Mouse (Mus musculus) midbrain, embryonic 10.5 days (tissue): ENCODE measurements at regions not wholly inside any gene's neighbourhood (a gene's known extent, or its start where the extent isn't known, plus 50 kb on each side); places are given as distances from the start of the nearest gene placed in this dataset.

Source experiments
- DNase-seq: peaks from one replicate; pipeline ENCODE4 v3.0.0-alpha.2; 2017; ENCODE audit warnings: low spot score
- H3K27ac ChIP-seq: fragments of 300-500 bp; sonication (generic); replicated peaks from 2 replicates; pipeline ENCODE4 v1.5.1; 2016; ENCODE audit warnings: mild to moderate bottlenecking
- H3K27me3 ChIP-seq: fragments of 300-500 bp; sonication (generic); 2 replicates; pipeline ENCODE4 v1.6.1; 2016; ENCODE audit warnings: low read depth, mild to moderate bottlenecking; ENCODE audit not compliant: poor library complexity, severe bottlenecking
- H3K36me3 ChIP-seq: fragments of 300-500 bp; sonication (generic); 2 replicates; pipeline ENCODE4 v1.6.1; 2016; ENCODE audit warnings: mild to moderate bottlenecking, moderate library complexity
- H3K4me1 ChIP-seq: fragments of 300-500 bp; sonication (generic); 2 replicates; pipeline ENCODE4 v1.6.1; 2016
- H3K4me3 ChIP-seq: fragments of 300-500 bp; sonication (generic); 2 replicates; pipeline ENCODE4 v1.5.1; 2016; ENCODE audit warnings: mild to moderate bottlenecking, moderate library complexity
- H3K9me3 ChIP-seq: fragments of 300-500 bp; sonication (generic); replicated peaks from 2 replicates; pipeline ENCODE4 v1.6.1; 2016; ENCODE audit warnings: mild to moderate bottlenecking
- WGBS: fragments of 180-500 bp; shearing (Covaris S2); methylation state at CpG from one replicate; pipeline ENCODE4 v1.1.7; 2016; 5-methylcytosine and 5-hydroxymethylcytosine counted together

GRCm38 (mm10) chr3:34825036-34825435 is 174.8 kb downstream of the Sox2 start:
- H3K27ac ChIP-seq, result no peak overlapping the region
- no peak for DNase-seq
- H3K4me3 ChIP-seq, result no peak overlapping the region
- WGBS, result 87% methylated on average over 11 of the region's 11 CpGs
- no peaks in the 10 kb centered on the region for H3K27me3 ChIP-seq
- H3K9me3 ChIP-seq, result no peaks in the 10 kb centered on the region
- H3K4me1 ChIP-seq, result peaks cover 7% of the 10 kb centered on the region
- H3K36me3 ChIP-seq, result no peaks in the 10 kb centered on the region

DNA sequence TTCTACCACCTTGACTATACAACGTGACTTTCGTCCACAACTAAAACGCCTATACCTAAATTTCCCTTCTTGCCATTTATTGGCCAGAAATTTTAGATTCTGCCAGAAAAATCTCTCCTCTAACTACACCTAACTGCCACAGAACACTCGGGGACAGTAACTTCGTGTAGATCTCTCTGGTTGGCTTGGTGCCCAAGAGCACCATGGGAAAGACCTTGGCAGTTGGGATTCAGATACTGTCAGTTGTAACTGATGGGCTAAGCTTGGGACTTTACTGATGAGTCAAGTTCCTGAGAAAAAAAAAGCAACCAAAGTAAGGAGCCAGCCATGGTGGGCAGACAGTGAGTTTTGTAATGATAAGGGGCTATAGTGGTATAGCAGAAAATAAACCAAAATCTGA is 176.2 kb downstream of the Sox2 start:
- Histone ChIP-seq H3K27me3 (no peaks in the 10 kb centered on the region), H3K9me3 (no peaks in the 10 kb centered on the region), H3K4me3 (no peak overlapping the region), H3K4me1 (peaks cover 7% of the 10 kb centered on the region), H3K27ac (no peak overlapping the region), H3K36me3 (no peaks in the 10 kb centered on the region)
- 97% methylated on average over 5 of the region's 5 CpGs for WGBS
- no peak for DNase-seq

- DNase-seq, result no peak
- no peaks in the 10 kb centered on the region for H3K27me3 ChIP-seq
- H3K4me1 ChIP-seq, result peaks cover 7% of the 10 kb centered on the region
- WGBS, result 69% methylated on average over 9 of the region's 9 CpGs
- no peaks in the 10 kb centered on the region for H3K36me3 ChIP-seq
- no peak overlapping the region for H3K4me3 ChIP-seq
- no peak overlapping the region for H3K27ac ChIP-seq
- H3K9me3 ChIP-seq, result no peaks in the 10 kb centered on the region
Measured at GRCm38 (mm10) chr3:34828453-34829206, 178.4 kb downstream of the Sox2 start.

DNA sequence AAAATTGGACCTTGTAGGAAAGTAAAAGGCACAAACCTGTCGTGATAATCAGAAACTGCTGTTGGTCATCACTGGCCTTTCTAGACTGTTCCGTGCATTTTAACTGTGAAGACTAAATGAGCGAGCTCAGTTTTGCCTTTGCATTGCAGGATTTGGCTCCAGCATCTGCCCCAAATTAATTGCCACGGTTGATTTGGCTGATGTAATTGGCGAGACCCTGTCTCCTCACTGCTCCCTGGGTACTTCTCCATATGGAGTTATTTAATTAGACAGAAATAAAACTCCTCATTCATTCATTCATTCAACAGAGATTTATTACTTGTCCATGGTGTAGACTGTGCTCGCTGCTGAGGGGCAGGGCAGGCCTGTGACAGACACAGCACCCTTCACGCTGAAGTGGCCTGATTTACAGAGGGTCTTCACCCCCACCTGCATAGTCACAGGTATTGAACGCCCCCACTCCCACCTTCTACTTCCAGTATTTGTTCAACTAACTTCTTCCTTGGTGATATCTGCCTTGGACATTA is 186.6 kb downstream of the Sox2 start:
- no peak overlapping the region for H3K27ac ChIP-seq
- H3K9me3 ChIP-seq, result no peaks in the 10 kb centered on the region
- H3K27me3 ChIP-seq, result no peaks in the 10 kb centered on the region
- no peaks in the 10 kb centered on the region for H3K36me3 ChIP-seq
- no peak for DNase-seq
- WGBS, result 93% methylated on average over 8 of the region's 8 CpGs
- no peak overlapping the region for H3K4me3 ChIP-seq
- H3K4me1 ChIP-seq, result peaks cover 4% of the 10 kb centered on the region; the same call in 1 of the 2 replicates

DNA sequence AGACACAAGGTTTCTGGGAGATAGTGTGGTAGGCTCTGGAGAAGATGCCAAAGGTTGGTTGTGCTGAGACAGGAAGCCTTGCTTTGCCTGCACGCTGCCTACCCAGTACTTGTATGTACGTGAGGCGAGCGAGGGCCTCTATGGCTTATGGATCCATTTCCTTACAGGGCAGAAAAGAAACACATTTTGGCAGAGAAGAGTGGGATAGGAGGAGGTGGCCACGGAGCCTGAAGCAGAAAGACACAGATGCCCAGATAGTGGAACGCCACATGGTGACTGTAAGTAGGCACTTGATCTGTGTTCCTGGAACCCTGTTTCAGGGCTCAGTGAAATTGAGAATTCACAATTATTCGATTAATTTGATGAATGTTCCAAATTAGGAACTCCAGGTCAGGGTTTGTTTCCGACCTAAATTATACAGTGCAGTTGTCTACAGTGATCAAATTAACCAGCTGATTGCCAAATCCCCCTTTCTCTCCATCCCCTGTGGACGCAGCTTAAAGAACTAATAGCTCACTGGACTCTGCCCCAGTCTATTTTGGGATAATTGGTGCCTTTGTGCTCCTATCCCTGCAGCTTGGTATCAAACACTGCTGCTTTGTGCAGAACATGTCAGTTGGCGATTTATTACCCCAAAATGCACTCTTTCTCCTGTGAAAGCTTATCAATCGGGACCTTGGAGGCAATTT is 187.6 kb downstream of the Sox2 start:
- Histone ChIP-seq H3K27me3 (no peaks in the 10 kb centered on the region), H3K4me3 (no peak overlapping the region), H3K36me3 (no peaks in the 10 kb centered on the region), H3K9me3 (no peaks in the 10 kb centered on the region), H3K4me1 (peaks cover 4% of the 10 kb centered on the region; the same call in 1 of the 2 replicates), H3K27ac (no peak overlapping the region)
- DNase-seq, result no peak
- 83% methylated on average over 11 of the region's 11 CpGs for WGBS

DNA sequence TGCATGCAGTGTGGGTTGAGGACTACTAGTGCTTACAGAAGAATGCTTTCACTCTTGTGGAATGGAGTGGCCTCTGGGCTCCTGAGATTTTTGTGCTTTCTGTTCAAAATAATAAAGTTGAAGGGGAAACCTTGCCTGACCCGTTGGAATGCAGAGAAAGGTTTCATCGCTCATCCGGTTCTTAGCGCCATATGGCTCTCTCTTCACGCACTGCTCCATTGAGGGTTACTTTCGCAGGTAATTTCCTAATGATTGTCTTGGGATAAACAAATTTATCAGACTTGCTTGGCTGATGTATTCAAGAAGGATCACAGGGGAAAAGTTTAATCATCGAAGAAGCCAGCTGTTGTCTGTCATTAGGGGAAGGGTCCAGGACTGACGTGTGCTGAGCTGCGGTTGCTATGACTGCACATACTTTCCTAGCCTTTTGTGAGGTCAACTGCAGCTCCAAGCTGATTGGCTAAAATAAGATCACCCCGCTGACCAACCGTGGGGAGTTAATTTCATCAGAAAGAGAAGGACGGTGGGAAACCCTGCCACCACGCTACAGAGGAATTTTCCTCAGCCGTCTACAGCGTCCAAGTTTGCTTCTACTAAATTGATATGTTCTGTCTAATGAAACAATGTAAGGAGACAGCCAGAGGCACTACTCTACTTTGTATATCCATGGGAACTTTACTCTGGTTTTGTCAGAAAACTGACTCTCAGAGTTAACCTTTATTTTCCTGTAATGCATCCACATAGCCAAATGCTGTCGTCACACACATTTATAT is 210.9 kb downstream of the Sox2 start:
- Histone ChIP-seq H3K9me3 (no peaks in the 10 kb centered on the region), H3K27me3 (no peaks in the 10 kb centered on the region), H3K4me3 (no peak overlapping the region), H3K36me3 (no peaks in the 10 kb centered on the region), H3K4me1 (peaks cover 8% of the 10 kb centered on the region; the same call in 1 of the 2 replicates), H3K27ac (peak overlapping the region; percentile 60)
- no peak for DNase-seq
- 83% methylated on average over 16 of the region's 16 CpGs for WGBS

DNA sequence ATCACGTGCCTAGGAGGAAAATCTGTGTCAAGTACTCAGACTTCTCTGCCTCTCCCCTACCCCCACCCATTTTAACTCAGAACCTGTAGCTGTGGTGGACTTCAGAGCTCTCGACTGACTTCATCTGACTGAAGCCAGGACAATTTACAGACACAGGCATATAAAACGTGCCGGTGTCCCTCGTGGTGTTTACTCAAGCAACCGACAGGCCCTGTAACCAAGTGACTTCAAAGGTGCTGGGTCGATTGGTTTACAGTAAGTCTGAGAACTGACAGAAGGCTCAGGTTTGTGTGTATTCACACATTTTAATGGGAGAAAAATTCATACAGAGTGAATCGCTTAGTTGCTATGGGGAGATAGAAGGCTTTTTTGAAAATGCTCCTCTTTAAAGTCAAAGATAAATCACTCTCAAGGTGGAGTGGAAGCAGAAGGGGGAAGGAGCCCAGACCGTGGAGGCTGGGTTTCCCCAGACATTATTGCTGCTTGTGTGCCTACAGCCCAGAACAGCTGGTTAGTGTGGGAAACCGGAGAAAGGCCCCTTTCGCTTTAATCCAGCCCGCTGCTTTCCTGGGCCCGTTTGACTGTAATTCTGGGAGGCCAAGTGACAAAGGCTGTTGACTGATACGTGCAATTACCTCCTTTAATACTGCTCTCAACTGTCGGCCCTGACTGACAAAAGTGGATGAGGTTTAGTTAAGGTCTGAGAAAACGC is 218.6 kb downstream of the Sox2 start:
- H3K4me3 ChIP-seq, result no peak overlapping the region
- H3K4me1 ChIP-seq, result peaks cover 11% of the 10 kb centered on the region
- no peaks in the 10 kb centered on the region for H3K9me3 ChIP-seq
- WGBS, result 65% methylated on average over 16 of the region's 16 CpGs
- H3K27me3 ChIP-seq, result peaks cover 10% of the 10 kb centered on the region; the same call in 1 of the 2 replicates
- peak overlapping the region; percentile 59 for H3K27ac ChIP-seq
- no peaks in the 10 kb centered on the region for H3K36me3 ChIP-seq
- peak; percentile 23 for DNase-seq

DNA sequence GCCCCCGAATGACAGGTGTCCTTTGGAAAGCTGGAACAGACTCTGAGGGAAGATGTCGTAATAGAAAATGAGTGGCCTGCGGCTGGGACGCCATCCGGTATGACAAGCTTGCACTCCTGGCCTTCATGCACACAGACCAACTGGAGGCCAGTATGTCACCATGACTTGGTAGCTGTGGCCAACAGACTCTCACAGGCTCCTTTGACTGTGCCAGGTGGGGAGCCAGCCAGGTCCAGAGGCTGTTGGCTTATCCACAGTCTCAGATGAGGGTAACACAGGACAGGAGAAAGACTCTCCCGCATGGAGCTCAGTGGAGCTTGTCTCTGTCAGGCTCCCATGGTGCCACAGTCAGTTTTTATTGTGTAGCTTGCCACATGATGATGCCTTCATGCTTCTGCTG is 219.7 kb downstream of the Sox2 start:
- Histone ChIP-seq H3K4me1 (peaks cover 11% of the 10 kb centered on the region), H3K4me3 (no peak overlapping the region), H3K27me3 (peaks cover 10% of the 10 kb centered on the region; the same call in 1 of the 2 replicates), H3K27ac (peak overlapping the region; percentile 59), H3K9me3 (no peaks in the 10 kb centered on the region), H3K36me3 (no peaks in the 10 kb centered on the region)
- 95% methylated on average over 6 of the region's 6 CpGs for WGBS
- DNase-seq, result no peak

- WGBS, result 90% methylated on average over 5 of the region's 5 CpGs
- H3K27ac ChIP-seq, result no peak overlapping the region
Measured at GRCm38 (mm10) chr3:34885137-34885536, 234.9 kb downstream of the Sox2 start.

GRCm38 (mm10) chr3:34893381-34893780 is 243.2 kb downstream of the Sox2 start:
- WGBS, result 94% methylated on average over 5 of the region's 5 CpGs

More at GRCm38 (mm10) chr3:34885137-34885536, 234.9 kb downstream of the Sox2 start:
- Histone ChIP-seq H3K9me3 (no peaks in the 10 kb centered on the region), H3K4me3 (no peak overlapping the region), H3K4me1 (no peaks in the 10 kb centered on the region), H3K27me3 (no peaks in the 10 kb centered on the region), H3K36me3 (no peaks in the 10 kb centered on the region)
- DNase-seq, result no peak

GRCm38 (mm10) chr3:34903106-34903505 is 252.9 kb downstream of the Sox2 start:
- no peaks in the 10 kb centered on the region for H3K36me3 ChIP-seq
- no peak overlapping the region for H3K27ac ChIP-seq
- DNase-seq, result no peak
- H3K27me3 ChIP-seq, result no peaks in the 10 kb centered on the region
- H3K4me3 ChIP-seq, result no peak overlapping the region
- H3K9me3 ChIP-seq, result no peaks in the 10 kb centered on the region
- H3K4me1 ChIP-seq, result no peaks in the 10 kb centered on the region
- WGBS, result 89% methylated on average over 8 of the region's 8 CpGs

More at GRCm38 (mm10) chr3:34893381-34893780, 243.2 kb downstream of the Sox2 start:
- no peaks in the 10 kb centered on the region for H3K36me3 ChIP-seq
- H3K4me3 ChIP-seq, result no peak overlapping the region
- no peaks in the 10 kb centered on the region for H3K27me3 ChIP-seq
- no peak overlapping the region for H3K27ac ChIP-seq
- no peak for DNase-seq
- H3K9me3 ChIP-seq, result peaks cover 15% of the 10 kb centered on the region; the same call in 1 of the 2 replicates
- H3K4me1 ChIP-seq, result no peaks in the 10 kb centered on the region

DNA sequence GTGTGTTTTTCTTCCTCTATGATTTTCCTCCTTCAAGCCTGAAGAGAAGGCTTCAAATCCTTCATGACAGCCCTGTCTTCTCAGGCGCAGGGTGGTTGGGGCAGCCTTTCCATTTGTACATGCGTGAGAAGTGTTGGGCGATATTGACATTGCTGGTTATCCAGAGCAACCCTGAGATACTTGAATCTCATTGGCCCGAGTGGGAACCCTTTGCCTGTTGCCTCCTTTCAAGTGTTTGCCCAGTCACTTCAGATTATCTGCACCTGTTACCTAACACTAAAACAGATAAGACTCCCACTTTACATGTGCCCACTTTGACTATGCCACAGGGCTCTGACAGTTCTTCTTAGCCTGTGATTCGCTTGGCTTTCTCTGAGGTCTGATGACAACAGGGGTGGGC is 258.3 kb downstream of the Sox2 start:
- H3K4me3 ChIP-seq, result no peak overlapping the region
- no peak for DNase-seq
- 89% methylated on average over 5 of the region's 5 CpGs for WGBS
- peaks cover 4% of the 10 kb centered on the region; the same call in 1 of the 2 replicates for H3K9me3 ChIP-seq
- H3K4me1 ChIP-seq, result no peaks in the 10 kb centered on the region
- no peaks in the 10 kb centered on the region for H3K27me3 ChIP-seq
- no peaks in the 10 kb centered on the region for H3K36me3 ChIP-seq
- H3K27ac ChIP-seq, result no peak overlapping the region
